Mouse (Mus musculus) heart, embryonic 11.5 days (tissue): ENCODE data around the gene Enpp4. TPM values are rescaled to one million over a fixed set of nuclear protein-coding genes. Genes with fewer than 3 reads are reported as not detected.

Experiments used
- ATAC-seq: fragments of 200-750 bp; cut with Nextera tagmentation; replicated peaks from 2 replicates; pipeline ENCODE4 v1.8.0; 2017; ENCODE audit warnings: moderate library complexity; ENCODE audit not compliant: insufficient number of reproducible peaks, low FRiP score, low TSS enrichment
- H3K27ac ChIP-seq: fragments of 300-500 bp; sonication (generic); 2 replicates; pipeline ENCODE4 v1.5.1; 2014; ENCODE audit warnings: mild to moderate bottlenecking, low read depth, low read length
- H3K27me3 ChIP-seq: fragments of 300-500 bp; sonication (generic); 2 replicates; pipeline ENCODE4 v1.6.1; 2014; ENCODE audit warnings: mild to moderate bottlenecking, low read length, mixed read lengths; ENCODE audit not compliant: control insufficient read depth, insufficient read depth
- H3K36me3 ChIP-seq: fragments of 300-500 bp; sonication (generic); 2 replicates; pipeline ENCODE4 v1.6.1; 2014; ENCODE audit warnings: mild to moderate bottlenecking, low read length, moderate library complexity, mixed read lengths; ENCODE audit not compliant: control insufficient read depth, insufficient read depth
- H3K4me1 ChIP-seq: fragments of 300-500 bp; sonication (generic); 2 replicates; pipeline ENCODE4 v1.6.1; 2014; ENCODE audit warnings: low read length; ENCODE audit not compliant: control insufficient read depth, insufficient read depth
- H3K4me2 ChIP-seq: fragments of 300-500 bp; sonication (generic); 2 replicates; pipeline ENCODE4 v1.6.1; 2014; ENCODE audit warnings: mild to moderate bottlenecking, moderate library complexity
- H3K4me3 ChIP-seq: fragments of 300-500 bp; sonication (generic); 2 replicates; pipeline ENCODE4 v1.5.1; 2014; ENCODE audit warnings: low read depth, low read length
- H3K9ac ChIP-seq: fragments of 300-500 bp; sonication (generic); 2 replicates; pipeline ENCODE4 v1.6.1; 2014; ENCODE audit warnings: mild to moderate bottlenecking, low read depth, low read length, moderate library complexity
- H3K9me3 ChIP-seq: fragments of 300-500 bp; sonication (generic); replicated peaks from 2 replicates; pipeline ENCODE4 v1.6.1; 2016; ENCODE audit warnings: low read length; ENCODE audit not compliant: control insufficient read depth
- WGBS: fragments of 180-500 bp; shearing (Covaris S2); extraction: QIAGEN DNeasy Blood & Tissue Kit; methylation state at CpG from one replicate; pipeline ENCODE4 v1.1.7; 2014; ENCODE audit not compliant: insufficient replicate concordance; 5-methylcytosine and 5-hydroxymethylcytosine counted together
- polyA plus RNA-seq: library from polyadenylated mRNA; unstranded; fragments of >200 nt; fragmentation: Nextera tagmentation; extraction: Ambion mirVana; gene quantifications from 2 replicates; pipeline ENCODE4 v1.2.1, GENCODE M21; 2014

Gene Enpp4
- polyA plus RNA-seq, 1 experiment from 2014 or later = 6.8 TPM

DNA sequence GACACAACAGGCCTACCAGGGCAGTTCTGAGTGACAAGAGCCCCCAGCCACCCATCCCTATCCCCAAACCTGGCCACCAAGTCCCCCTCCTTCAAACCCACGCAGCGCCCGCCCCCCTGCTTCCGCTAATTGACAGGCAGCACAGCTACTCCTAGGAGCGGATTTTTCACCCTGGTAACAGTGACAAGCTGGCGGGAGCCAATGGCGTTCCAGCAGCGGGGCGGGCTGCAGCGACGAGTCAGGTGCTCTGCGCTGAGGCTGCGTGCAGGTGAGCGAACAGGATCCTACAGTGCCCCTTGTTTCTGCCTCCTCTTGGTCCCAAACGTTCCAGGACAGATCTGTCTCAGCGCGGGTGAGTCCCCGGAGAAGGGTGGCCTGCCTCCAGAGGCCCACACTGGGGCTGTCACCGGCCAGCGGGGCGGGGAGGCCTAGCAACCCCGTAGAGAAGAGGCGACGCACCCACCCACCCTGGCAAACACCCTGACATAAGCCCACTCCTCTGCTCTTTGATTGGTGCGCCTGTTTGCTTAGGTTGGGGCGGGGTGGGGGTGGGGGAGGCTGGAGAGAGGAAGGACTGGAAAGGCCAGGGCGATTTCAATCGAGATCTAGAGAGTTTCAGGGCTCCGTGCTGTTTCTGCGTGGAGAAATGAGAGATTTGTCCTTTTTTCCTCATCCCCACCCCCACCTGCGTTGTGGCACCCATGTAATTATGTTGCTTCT is 26.8 kb downstream of the Enpp4 start, which contains the start of gene Enpp5:
Gene Enpp5 (plus strand): TSS at position 183 of the 720 bp plus-strand sequence.
- peak; percentile 77 for ATAC-seq

DNA sequence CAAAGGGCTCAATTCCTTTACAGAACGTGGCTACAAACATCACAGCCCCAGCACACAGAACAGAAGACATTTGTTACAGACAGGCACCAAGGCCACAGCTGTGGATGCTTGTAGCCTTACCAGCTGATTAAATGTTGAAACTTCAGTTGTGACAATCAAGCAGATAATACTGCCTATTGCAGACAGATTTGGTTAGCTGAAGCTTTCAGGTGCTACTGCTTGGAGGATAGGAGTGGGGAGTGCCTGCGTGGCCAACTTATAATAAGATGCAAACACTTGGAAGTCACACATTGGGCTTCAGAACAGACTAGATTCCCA is 27.8 kb downstream of the Enpp4 start:
- ATAC-seq = no peak
- Histone ChIP-seq H3K4me2 (no peak overlapping the region), H3K4me1 (no peaks in the 10 kb centered on the region), H3K27ac (no peak overlapping the region), H3K9me3 (no peaks in the 10 kb centered on the region), H3K4me3 (no peak overlapping the region), H3K27me3 (no peaks in the 10 kb centered on the region), H3K9ac (no peak overlapping the region), H3K36me3 (no peaks in the 10 kb centered on the region)
- WGBS = 74% methylated on average over 2 of the region's 2 CpGs

More for the DNA sequence above, 26.8 kb downstream of the Enpp4 start, which contains the start of gene Enpp5:
- H3K4me1 ChIP-seq = no peaks in the 10 kb centered on the region
- peak within 1 kb of the TSS; percentile 69 for H3K4me3 ChIP-seq
- WGBS = under 1% methylated on average over 31 of the region's 31 CpGs
- H3K9ac ChIP-seq = peak within 1 kb of the TSS; percentile 78
- no peaks in the 10 kb centered on the region for H3K27me3 ChIP-seq
- no peak within 1 kb of the TSS for H3K27ac ChIP-seq
- no peaks in the 10 kb centered on the region for H3K36me3 ChIP-seq
- no peaks in the 10 kb centered on the region for H3K9me3 ChIP-seq
- H3K4me2 ChIP-seq = peak within 1 kb of the TSS; percentile 91

DNA sequence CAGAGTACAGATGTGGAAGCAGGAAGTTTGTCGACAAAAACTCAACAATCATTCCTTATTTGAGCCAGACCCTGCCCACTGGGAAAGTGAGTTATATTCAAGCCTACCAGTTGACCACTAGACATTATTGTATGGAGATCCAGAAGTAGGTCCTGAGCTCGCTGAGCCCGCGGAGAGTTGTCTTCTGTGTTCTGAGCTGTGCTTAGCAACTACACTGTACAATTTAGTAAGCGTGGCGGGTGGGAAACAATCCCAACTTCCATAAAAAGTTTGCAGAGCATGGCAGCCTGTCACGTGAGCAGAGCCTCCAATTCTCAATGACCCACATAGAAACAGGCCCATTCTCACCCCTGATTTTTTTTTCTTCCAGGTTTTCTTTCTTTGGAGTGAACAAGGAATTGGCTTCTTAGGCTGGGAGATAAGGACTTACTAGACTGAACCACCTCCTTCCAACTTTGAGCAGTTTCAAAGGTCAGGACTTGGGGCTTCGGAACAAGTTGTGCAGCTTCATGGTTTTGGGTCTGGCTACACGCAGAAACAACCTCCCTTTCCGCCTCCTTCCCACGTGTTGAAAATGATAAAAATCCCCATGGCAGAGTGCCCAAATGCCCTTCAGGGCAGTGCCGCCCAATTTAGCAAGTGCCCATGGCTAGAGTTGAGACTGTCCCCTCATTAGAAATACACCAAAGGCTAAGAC is 28.3 kb downstream of the Enpp4 start:
- WGBS = 76% methylated on average over 12 of the region's 12 CpGs
- H3K4me3 ChIP-seq = no peak overlapping the region

DNA sequence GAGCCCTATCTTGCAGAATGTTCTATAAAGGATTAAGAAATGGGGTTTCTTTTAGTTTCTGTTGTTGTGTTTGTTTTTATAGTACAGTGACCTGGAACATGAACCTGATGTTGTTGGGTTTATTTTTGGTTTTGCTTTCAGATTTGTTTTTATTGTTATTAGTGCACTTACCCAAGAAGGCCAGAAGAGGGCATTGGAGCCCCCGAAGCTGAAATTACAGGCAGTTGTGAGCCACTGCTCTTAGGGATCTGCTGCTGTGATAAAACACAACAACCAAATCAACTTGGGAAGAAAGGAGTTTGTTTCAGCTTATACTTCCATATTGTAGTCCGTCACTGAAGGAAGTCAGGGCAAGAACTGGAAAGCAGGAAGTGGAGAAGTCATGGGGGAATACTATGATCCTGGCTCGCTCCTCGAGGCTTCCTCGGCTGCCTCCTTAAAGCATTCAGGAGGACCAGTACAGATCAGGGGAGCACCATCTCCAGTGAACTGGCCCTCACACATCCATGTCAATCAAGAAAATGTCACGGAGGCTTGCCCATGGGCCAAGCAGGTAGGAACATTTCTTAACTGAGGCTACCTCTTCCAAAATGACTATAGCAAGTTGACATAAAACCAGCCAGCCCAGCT is 29.4 kb downstream of the Enpp4 start:
- Histone ChIP-seq H3K27me3 (no peaks in the 10 kb centered on the region), H3K4me1 (no peaks in the 10 kb centered on the region), H3K4me2 (no peak overlapping the region), H3K9me3 (no peaks in the 10 kb centered on the region), H3K27ac (no peak overlapping the region), H3K9ac (no peak overlapping the region), H3K4me3 (no peak overlapping the region), H3K36me3 (no peaks in the 10 kb centered on the region)
- ATAC-seq = no peak
- 50% methylated on average over 6 of the region's 6 CpGs for WGBS

More for the DNA sequence above, 28.3 kb downstream of the Enpp4 start:
- Histone ChIP-seq H3K27ac (no peak overlapping the region), H3K9me3 (no peaks in the 10 kb centered on the region), H3K27me3 (no peaks in the 10 kb centered on the region), H3K4me1 (no peaks in the 10 kb centered on the region), H3K9ac (no peak overlapping the region), H3K4me2 (no peak overlapping the region), H3K36me3 (no peaks in the 10 kb centered on the region)
- ATAC-seq = no peak

DNA sequence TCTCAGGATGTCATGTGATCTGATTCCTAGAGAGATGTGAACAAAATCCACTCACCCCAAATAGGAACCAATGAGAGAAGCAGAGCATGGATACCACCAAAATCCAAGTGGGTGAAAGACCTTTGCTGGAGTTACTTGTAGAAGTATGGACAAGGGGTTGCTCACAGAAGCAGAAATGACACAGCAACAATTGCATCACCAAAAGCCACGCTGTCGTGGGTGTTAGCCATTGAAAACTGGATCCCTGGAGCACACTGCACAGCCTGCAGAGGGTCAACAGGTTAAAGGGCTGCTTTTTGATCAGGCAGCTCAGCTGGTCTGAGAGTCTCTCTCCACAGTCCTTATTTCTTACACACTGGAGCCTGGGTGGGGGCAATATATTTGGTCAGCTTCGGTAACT is 30.0 kb downstream of the Enpp4 start:
- Histone ChIP-seq H3K27me3 (no peaks in the 10 kb centered on the region), H3K27ac (no peak overlapping the region), H3K9ac (no peak overlapping the region), H3K4me2 (no peak overlapping the region), H3K36me3 (no peaks in the 10 kb centered on the region), H3K9me3 (no peaks in the 10 kb centered on the region), H3K4me3 (no peak overlapping the region), H3K4me1 (no peaks in the 10 kb centered on the region)
- 75% methylated on average over 3 of the region's 3 CpGs for WGBS
- ATAC-seq = no peak

DNA sequence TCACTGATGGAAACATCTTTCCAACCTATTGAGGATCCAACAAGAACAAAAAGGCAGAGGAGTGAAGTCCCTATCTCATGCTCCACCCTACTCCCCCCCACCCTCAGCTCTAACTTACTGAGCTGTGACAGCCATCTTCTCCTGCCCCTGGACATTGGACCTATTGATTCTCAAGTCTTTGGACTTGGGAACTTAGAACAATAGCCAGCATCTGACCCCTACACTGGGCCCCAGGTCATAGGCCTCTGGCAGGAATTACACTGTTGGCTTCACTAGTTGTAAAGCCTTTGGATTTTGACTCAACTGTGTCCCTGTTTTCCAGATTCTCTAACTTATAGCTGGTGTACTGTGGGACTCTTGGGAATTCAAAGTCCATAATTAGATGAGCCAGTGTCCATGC is 33.9 kb downstream of the Enpp4 start:
- Histone ChIP-seq H3K9me3 (no peaks in the 10 kb centered on the region), H3K4me2 (no peak overlapping the region), H3K36me3 (no peaks in the 10 kb centered on the region), H3K4me3 (no peak overlapping the region), H3K4me1 (no peaks in the 10 kb centered on the region), H3K9ac (no peak overlapping the region), H3K27ac (no peak overlapping the region), H3K27me3 (no peaks in the 10 kb centered on the region)
- ATAC-seq = no peak

DNA sequence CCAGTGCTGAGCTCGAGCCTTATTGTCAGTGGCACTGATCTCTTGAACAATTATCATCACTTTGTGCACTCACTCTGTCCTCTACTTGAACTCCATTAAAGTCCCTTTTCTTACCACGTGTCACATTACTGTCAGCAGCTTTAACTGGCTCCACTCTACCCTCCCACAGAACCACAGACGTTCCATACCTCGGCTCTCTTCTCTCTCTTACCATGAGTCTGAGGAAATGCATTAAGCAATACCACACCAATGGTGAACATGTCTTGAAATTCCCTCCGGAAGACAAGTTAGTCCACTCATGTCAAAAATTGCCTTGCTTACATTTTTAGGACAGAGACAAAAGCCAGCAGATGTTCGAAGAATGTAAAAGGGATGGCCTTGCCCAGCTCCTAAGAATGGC is 36.7 kb downstream of the Enpp4 start:
- H3K27ac ChIP-seq = no peak overlapping the region
- H3K4me1 ChIP-seq = no peaks in the 10 kb centered on the region
- no peak for ATAC-seq
- H3K4me3 ChIP-seq = no peak overlapping the region
- WGBS = 58% methylated on average over 6 of the region's 6 CpGs
- H3K9ac ChIP-seq = no peak overlapping the region
- H3K9me3 ChIP-seq = no peaks in the 10 kb centered on the region
- no peaks in the 10 kb centered on the region for H3K36me3 ChIP-seq
- no peak overlapping the region for H3K4me2 ChIP-seq
- H3K27me3 ChIP-seq = no peaks in the 10 kb centered on the region

DNA sequence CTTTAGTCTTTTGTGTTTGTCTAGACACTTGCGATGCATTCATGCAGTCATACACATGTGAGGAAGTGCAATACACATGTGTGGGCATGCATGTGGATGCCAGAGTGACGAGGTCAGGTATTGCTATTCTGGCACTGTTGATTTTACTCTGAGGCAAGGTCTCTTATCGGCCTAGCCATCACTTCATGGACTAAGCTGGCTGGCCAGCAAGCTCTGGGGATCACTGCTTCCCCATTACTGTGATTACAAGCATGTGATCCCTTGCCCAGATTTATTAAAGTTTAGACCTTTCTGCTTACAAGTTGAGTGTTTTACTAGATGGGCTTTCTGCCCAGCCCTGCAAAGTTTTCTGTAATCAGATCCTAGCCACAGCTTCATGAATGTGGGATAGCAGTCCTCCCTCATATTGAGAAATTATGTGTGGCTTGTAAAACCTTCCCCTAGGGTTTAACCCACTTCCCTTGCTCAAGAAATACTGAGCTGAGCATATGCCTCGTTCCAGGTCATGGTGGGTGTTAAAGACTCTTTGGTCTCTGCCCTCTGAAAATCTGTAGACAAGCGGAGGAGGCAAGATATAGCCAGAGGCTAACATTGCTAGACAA is 44.2 kb downstream of the Enpp4 start:
- no peak for ATAC-seq
- Histone ChIP-seq H3K9me3 (no peaks in the 10 kb centered on the region), H3K36me3 (no peaks in the 10 kb centered on the region), H3K9ac (no peak overlapping the region), H3K4me2 (no peak overlapping the region), H3K4me1 (no peaks in the 10 kb centered on the region), H3K27ac (no peak overlapping the region), H3K4me3 (no peak overlapping the region), H3K27me3 (no peaks in the 10 kb centered on the region)
- 75% methylated on average over 5 of the region's 5 CpGs for WGBS
